Mouse (Mus musculus) cerebral cortex, adult 2 months (tissue): Measurements from ENCODE around the gene Tpte.

ENCODE experiments used
- WGBS: fragments of 180-500 bp; shearing (Covaris S2); methylation state at CpG from one replicate; pipeline ENCODE4 v1.1.7; 2018; 5-methylcytosine and 5-hydroxymethylcytosine counted together

Gene Tpte

DNA sequence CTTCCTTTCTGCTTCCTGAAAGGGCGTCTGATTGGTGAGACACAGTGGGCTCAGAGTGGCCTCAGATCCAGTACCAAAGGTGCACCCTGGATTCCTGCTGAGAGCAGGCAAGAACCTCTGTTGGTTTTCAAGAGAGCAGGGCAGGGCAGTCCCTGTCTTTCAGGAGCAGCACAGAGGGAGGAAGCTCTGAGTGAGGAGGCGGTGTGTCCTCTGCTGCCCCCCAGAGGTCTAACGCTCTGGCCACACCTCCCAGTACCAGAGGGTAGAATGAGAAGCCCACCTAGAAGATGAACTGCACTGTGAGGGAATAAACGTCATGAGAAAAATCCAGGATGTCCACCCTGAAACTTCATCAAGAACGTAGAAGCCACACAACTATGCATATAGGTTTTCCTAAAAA, 93.7 kb downstream of the Tpte start:
- WGBS = 60% methylated on average over 5 of the region's 5 CpGs

GRCm38 (mm10) chr8:22380934-22381333, 97.7 kb downstream of the Tpte start:
- WGBS = 65% methylated on average over 11 of the region's 11 CpGs

DNA sequence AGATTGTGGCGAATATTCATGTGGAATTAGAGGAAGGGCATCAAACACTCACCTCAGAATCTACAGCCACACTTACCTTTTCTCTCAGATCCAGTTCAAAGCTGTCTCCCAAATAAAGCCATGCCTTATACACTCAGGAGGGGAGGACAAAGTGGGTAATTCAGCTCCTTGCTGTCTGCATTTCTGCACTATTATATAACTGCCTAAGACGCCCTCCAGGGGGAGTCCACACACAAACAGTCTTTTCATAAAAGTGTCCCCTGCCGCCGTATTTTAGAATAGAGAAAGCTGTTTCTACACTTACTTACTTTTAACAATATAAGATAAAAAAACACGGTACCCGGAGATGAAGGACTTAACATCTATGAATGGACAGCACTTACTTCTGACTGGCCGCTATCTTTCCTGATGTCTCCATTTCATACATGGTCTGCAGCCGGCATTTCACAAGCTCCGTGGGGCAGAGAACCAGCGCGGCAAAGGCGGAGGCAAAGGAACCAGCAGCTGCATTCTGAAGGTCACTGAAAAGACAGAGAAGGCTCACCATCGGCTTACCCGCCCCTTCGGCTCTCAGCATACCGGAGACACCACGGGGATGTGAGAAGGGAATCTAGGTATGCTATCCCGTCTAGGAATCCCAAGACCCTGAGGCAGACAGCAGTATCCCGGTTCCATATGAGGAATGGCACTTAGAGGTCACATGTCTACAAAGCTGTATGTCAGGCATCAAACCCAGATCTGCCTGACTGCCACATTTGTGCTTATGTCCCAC, 99.8 kb downstream of the Tpte start:
- 76% methylated on average over 19 of the region's 19 CpGs for WGBS

GRCm38 (mm10) chr8:22385158-22385557, 101.9 kb downstream of the Tpte start:
- 95% methylated on average over 6 of the region's 6 CpGs for WGBS

DNA sequence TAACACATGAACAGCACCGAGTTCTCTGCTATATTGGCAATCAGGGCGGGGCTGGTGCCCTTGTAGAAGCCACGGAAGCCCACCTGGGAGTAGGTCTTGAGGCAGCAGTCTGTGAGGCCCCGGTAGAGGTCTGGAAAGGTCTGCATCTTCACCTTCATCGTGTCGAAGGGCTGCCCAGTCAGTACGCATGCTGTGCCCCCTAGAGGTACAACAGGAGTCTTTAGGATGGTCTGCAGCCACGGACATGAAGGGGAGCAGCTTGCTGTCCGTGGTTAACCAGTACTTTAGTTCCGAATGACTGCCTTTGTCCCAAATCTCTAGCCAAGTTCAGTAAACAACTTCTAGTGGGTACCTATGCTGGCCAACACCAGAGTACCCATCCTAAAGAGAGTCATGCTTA, 106.6 kb downstream of the Tpte start:
- 84% methylated on average over 10 of the region's 10 CpGs for WGBS

DNA sequence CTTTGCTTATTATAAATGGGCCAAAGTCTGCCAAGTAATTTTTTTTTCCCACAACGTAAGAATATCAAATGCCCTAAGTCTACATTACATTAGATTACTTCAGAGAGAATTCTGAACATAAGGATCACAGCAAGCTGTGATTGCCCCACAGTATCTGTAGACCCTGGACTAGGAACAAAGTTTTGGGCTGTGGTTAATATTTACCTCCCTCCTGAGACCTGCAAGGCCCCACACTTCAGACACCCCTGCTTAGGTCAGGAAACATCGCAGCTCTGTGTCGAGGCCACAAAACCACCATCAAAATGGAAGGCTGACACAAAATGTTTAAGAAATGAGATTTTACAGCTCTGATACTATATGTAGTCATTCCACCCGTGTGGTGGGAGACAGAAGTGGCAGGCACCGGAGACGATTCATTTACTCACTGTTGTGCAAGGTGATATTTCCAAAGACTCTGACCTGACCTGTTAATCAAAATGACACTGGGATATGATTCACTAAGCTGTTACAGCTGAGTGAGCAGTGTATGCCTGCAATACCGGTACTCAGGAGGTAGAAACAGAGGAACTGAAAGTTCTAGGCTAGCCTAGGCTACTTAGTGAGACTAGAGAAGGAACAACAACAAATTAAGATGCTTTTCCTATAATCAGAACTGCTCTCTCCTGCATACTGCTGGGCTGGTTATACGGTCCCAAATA, 107.7 kb downstream of the Tpte start:
- WGBS = 85% methylated on average over 8 of the region's 8 CpGs

DNA sequence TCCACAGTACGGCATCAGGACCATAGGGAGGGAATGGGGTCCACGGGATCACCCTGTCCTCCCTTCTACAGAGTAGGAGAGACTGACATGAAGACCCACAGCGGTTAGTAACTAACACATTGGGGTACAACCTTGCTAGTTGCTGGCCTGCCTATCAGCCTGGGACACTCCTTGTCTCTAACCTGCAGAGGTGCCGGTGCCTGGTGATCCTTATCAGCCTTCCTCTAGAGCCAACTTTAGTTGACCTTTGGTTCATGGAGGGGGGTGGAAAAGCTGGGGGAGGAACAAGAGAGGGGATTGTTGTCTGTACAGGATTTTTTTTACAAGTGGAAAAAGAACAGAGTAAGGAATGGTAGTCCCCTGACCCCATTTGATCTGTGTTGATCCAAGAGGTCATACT, 111.2 kb downstream of the Tpte start:
- WGBS = 93% methylated on average over 4 of the region's 4 CpGs

DNA sequence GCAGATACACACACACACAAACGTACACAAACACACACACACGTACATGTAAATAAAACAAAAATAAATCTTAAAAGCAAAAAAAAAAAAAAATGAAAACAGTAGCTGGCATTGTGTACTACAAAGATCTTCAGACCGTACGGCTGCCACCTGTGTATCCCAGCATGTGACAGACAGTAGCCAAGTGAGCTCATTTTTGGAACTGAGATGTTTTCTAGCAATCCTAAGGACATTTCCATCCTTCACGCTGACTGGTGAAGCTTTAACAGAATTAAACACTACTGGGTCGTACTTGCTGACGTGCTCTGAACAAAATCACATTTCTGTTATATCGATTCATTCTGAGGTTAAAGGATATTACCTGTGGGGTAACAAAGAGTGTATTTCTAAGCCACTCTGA, 112.0 kb downstream of the Tpte start:
- 90% methylated on average over 8 of the region's 8 CpGs for WGBS

GRCm38 (mm10) chr8:22397811-22398141, 114.5 kb downstream of the Tpte start:
- 2% methylated on average over 13 of the region's 13 CpGs for WGBS

DNA sequence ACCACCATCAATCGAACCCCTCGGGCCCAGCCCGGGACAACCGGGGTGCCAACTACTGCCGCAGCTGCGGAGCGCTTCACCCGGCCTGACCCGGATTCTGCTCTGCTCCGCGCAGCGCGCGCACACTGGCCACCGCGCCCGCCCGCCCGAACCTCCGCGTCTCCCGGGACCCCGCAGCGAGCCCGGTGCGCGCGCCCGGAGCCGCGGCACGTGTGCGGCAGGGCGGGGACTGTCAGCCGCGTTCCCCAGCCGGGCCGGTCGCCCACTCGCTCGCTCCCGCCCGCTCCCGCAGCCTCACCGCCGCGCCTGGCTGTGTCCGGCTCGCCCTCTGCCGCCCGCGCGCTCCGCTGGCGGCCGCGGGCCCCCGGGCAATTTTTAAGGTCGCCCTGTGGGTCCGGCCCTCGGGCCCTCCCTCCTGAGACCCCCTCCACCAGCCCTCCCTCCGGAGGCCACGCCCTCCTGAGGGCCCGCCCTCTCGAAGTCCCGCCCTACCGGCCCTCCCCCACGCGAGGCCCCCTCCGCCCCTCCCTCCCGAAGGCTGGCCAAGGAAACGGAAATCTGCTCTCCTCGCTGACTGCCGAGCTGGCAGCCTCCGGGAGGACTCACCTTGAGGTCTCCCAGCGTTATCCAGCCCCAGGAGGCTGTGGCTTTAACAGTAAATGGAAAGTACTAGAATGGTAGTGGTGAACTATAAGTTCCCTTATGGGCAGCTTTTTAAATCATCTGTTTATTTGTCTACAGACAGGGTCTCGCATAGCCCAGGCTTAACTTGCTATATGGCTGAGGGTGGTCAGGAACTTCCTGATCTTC, 115.1 kb downstream of the Tpte start, which contains the start of gene Slc25a15:
TSS of gene Slc25a15 (minus strand) at position 456 of the 810 bp plus-strand sequence.
- WGBS = under 1% methylated on average over 56 of the region's 77 CpGs

GRCm38 (mm10) chr8:22399285-22399880, 116.1 kb downstream of the Tpte start:
- 63% methylated on average over 8 of the region's 8 CpGs for WGBS

GRCm38 (mm10) chr8:22400593-22400992, 117.4 kb downstream of the Tpte start:
- WGBS = 87% methylated on average over 4 of the region's 4 CpGs

GRCm38 (mm10) chr8:22403235-22403634, 120.0 kb downstream of the Tpte start:
- WGBS = 81% methylated on average over 2 of the region's 2 CpGs

DNA sequence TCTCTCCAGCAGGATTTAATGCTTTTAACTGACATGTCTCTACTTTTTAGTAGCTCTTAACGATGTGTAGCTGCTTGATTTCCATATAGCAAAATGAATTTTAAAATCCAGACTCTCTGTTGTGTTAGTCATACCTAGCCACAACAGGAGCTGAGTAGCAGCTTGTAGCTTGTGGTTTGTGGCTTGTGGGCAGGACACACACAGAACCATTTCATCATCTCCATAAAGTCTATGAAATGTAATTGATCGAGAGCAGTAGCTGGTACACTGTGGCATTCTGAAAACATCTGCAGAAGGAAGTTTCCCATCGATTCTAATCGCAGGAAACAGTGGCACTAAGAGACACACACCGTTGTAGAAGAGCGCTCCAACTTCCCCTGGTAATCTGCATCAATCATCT, 122.5 kb downstream of the Tpte start:
- WGBS = 78% methylated on average over 6 of the region's 6 CpGs

DNA sequence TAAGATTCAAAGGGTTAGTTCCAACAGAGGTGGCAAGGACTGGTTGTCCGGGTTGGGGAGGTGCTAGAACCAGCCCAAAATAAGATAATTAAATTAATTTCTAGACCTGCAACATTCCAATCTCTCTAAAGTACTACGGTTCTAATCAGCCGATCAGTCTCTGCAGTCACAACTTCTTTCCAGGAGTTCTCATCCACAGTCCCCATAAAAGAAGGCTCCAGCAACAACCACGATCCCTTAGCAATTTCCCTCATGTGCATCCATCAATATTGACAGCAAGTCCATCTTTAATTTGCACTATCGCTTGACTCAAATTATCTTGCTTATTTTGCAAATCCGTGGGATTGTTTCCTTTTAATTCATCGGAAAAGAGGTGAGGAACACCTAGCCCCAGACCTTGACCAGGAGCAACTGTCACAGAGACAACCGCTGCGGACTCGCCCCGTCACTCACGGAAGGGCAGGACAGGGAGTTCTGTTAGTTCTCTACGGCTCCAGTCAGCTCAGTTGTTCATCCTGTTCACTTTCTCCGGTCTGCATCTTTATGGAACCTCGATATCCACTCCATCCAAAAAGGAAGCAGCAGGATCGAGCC, 127.5 kb downstream of the Tpte start:
- 13% methylated on average over 16 of the region's 16 CpGs for WGBS

DNA sequence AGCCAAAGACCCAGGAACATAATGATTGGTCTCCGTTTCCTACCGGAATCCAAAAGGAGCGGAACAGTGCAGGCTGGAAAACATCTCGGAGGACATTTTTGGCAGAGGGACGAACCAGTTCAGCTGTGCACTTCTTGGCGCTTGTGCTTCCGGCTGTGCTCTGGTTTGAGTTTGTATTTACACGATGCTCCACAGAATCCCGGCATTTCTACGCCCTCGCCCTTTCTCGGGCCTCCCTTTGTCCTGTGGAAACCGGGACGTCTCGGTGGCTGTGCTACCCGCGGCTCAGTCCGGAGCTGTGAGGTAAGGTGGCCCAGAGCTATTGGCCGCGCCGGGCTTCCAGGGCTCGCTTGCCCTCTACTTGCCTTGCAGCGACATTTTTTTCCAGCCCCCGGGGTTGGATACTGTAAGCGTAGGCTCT, 128.1 kb downstream of the Tpte start, which contains the start of gene Mrps31:
TSS of gene Mrps31 (plus strand) at position 80 of the 421 bp plus-strand sequence.
- WGBS = under 1% methylated on average over 25 of the region's 25 CpGs

DNA sequence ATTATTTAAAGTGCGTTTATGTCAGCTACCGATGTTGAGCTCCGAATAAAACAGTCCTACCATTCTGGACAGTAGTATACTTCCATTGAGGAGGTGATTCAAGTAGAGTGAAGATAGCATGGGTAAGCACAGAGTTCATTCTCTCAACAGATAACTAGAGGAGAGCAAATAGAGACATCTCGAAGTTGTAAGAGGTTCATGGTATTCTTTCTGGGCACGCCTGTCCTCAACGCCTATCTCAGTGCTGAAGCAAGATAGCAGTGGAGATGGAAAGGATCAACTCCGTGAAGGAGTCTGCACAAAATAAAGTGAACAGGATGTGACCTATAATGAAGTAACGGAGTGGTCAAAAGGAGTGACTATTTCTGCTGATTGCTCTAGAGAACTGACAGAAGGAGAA, 128.7 kb downstream of the Tpte start:
- WGBS = 6% methylated on average over 8 of the region's 8 CpGs
